Mouse (Mus musculus) liver, adult 2 months (tissue): ENCODE data around the gene Triap1. TPM values are rescaled to one million over a fixed set of nuclear protein-coding genes. Genes with fewer than 3 reads are reported as not detected.

ENCODE experiments used
- DNase-seq: peaks from one replicate; pipeline ENCODE4 v3.0.0-alpha.2; 2011; ENCODE audit warnings: low read depth, low spot score; ENCODE audit errors: extremely low read depth
- H3K27ac ChIP-seq: fragments of 200-500 bp; replicated peaks from 2 replicates; pipeline ENCODE4 v1.5.1; 2012; ENCODE audit warnings: low read depth, mild to moderate bottlenecking, control low read depth, inconsistent platforms, low read length; ENCODE audit not compliant: insufficient read depth
- H3K27me3 ChIP-seq: fragments of 200-500 bp; 2 replicates; pipeline ENCODE4 v1.6.1; 2012; ENCODE audit warnings: mild to moderate bottlenecking, moderate library complexity, low read length, inconsistent platforms; ENCODE audit not compliant: control insufficient read depth, insufficient read depth
- H3K36me3 ChIP-seq: fragments of 200-500 bp; 2 replicates; pipeline ENCODE4 v1.6.1; 2012; ENCODE audit warnings: low read length, inconsistent platforms; ENCODE audit not compliant: control insufficient read depth, insufficient read depth
- H3K4me1 ChIP-seq: fragments of 200-500 bp; 2 replicates; pipeline ENCODE4 v1.6.1; 2011; ENCODE audit warnings: low read length; ENCODE audit not compliant: control insufficient read depth, insufficient read depth
- H3K4me3 ChIP-seq: fragments of 200-500 bp; 2 replicates; pipeline ENCODE4 v1.5.1; 2011; ENCODE audit warnings: low read depth, mild to moderate bottlenecking, control low read depth, low read length, moderate library complexity; ENCODE audit not compliant: insufficient read depth
- H3K79me2 ChIP-seq: fragments of 200-500 bp; 2 replicates; pipeline ENCODE4 v1.6.1; 2012; ENCODE audit warnings: inconsistent platforms, mild to moderate bottlenecking, low read length, moderate library complexity; ENCODE audit not compliant: control insufficient read depth, insufficient read depth
- H3K9ac ChIP-seq: fragments of 200-500 bp; 2 replicates; pipeline ENCODE4 v1.6.1; 2012; ENCODE audit warnings: low read depth, mild to moderate bottlenecking, control low read depth, inconsistent platforms, low read length
- CTCF ChIP-seq: fragments of 200-500 bp; IDR thresholded peaks from 2 replicates; pipeline ENCODE4 v1.5.1; 2011; ENCODE audit warnings: low read depth, low read length, control low read depth
- POLR2A ChIP-seq: fragments of 200-500 bp; IDR thresholded peaks from 2 replicates; pipeline ENCODE4 v1.6.1; 2011; ENCODE audit warnings: low read length, control low read depth; ENCODE audit not compliant: insufficient read depth; ENCODE audit errors: extremely low read depth
- WGBS: fragments of 180-500 bp; shearing (Covaris S2); methylation state at CpG from one replicate; pipeline ENCODE4 v1.1.7; 2018; 5-methylcytosine and 5-hydroxymethylcytosine counted together
- polyA plus RNA-seq: library from polyadenylated mRNA; depleted of rRNA; stranded (reverse); fragments of >200 nt; gene quantifications from 2 replicates; pipeline ENCODE4 v1.2.3, GENCODE M21; 2012
- total RNA-seq: library from RNA; depleted of rRNA; stranded (reverse); fragments of >200 nt; gene quantifications from 2 replicates; pipeline ENCODE4 v1.2.3, GENCODE M21; 2014

Gene Triap1
- total and polyA plus RNA-seq, 2 experiments = 11.8 to 14.5 TPM

DNA sequence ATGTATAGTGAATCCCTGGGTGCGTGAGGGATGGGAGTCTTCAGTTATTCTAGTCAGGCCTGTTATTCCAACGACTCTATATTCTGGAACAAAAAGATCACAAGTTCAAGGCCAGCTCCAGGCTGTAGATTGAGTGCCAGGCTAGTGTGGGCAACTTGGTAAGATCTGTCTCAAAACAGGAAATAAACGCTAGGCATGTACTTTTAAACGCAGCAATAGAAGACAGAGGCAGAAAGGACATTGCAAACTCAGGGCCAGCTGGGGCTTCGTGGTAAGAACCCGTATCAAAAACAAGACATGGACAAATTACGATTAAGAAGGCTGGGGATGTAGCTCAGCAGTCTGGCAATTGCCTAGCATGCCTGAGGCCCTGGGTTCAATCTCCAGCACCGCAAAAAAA is 18.4 kb downstream of the Triap1 start:
- no peak overlapping the region for H3K9ac ChIP-seq
- H3K27ac ChIP-seq = no peak overlapping the region
- no peaks in the 10 kb centered on the region for H3K36me3 ChIP-seq
- no peaks in the 10 kb centered on the region for H3K79me2 ChIP-seq
- DNase-seq = no peak
- WGBS = 78% methylated on average over 8 of the region's 8 CpGs
- no peak overlapping the region for H3K4me3 ChIP-seq
- no peaks in the 10 kb centered on the region; the same call in none of the 2 replicates for H3K27me3 ChIP-seq
- no peaks in the 10 kb centered on the region for H3K4me1 ChIP-seq
- TF ChIP-seq POLR2A (no peak), CTCF (no peak)

DNA sequence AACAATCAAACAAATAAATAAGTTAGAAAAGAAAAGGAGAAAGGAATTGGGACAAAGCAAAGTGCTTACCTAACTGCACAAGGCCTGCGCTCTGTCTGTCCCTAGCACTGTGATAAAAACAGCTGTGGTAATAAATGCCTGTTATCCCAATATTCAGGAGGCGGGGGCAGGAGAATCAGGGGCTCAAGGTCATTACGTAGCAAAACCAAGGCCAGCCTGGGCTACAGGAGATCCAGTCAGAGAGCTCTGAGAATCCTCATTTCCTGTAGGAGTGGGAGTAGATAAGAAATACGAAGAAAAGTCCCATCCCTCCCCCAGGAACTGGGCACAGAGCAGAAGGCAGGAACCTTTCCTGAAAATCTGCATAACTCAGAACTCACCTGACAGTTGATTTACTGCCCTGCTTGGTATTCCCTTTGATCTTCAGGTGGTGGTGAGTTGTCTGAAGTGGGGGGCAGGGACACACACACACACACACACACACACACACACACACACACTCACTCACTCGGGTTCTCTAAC is 18.9 kb downstream of the Triap1 start:
- no peaks in the 10 kb centered on the region for H3K36me3 ChIP-seq
- no peak overlapping the region for H3K27ac ChIP-seq
- 79% methylated on average over 5 of the region's 5 CpGs for WGBS
- TF ChIP-seq POLR2A (no peak), CTCF (no peak)
- H3K4me1 ChIP-seq = no peaks in the 10 kb centered on the region
- H3K4me3 ChIP-seq = no peak overlapping the region
- H3K27me3 ChIP-seq = no peaks in the 10 kb centered on the region; the same call in none of the 2 replicates
- DNase-seq = no peak
- no peaks in the 10 kb centered on the region for H3K79me2 ChIP-seq
- H3K9ac ChIP-seq = no peak overlapping the region

DNA sequence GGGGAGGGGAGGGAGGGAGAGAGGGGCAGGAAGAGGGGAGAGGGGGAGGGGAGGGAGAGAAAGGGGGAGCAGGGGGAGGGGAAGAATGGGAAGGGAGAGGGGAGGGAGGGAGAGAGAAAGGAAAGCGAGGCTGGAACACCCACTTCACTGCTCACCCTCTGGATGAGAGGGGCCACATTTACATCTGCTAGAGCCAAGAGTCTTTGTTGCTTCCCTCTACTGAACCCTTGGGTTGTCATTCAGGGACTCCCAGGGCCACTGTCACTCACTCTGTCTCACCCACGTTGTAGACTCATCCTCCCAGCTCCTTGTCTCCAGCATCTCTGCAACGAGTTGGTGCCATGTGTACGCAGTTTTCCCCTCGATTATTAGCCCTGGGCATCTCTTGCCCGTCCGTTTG is 21.2 kb downstream of the Triap1 start:
- TF ChIP-seq CTCF = no peak
- no peak for TF ChIP-seq POLR2A
- no peaks in the 10 kb centered on the region for H3K79me2 ChIP-seq
- H3K4me1 ChIP-seq = no peaks in the 10 kb centered on the region
- no peaks in the 10 kb centered on the region; the same call in 1 of the 2 replicates for H3K27me3 ChIP-seq
- no peak for DNase-seq
- no peak overlapping the region for H3K4me3 ChIP-seq
- no peaks in the 10 kb centered on the region for H3K36me3 ChIP-seq
- H3K9ac ChIP-seq = no peak overlapping the region
- H3K27ac ChIP-seq = no peak overlapping the region
- 40% methylated on average over 7 of the region's 7 CpGs for WGBS

DNA sequence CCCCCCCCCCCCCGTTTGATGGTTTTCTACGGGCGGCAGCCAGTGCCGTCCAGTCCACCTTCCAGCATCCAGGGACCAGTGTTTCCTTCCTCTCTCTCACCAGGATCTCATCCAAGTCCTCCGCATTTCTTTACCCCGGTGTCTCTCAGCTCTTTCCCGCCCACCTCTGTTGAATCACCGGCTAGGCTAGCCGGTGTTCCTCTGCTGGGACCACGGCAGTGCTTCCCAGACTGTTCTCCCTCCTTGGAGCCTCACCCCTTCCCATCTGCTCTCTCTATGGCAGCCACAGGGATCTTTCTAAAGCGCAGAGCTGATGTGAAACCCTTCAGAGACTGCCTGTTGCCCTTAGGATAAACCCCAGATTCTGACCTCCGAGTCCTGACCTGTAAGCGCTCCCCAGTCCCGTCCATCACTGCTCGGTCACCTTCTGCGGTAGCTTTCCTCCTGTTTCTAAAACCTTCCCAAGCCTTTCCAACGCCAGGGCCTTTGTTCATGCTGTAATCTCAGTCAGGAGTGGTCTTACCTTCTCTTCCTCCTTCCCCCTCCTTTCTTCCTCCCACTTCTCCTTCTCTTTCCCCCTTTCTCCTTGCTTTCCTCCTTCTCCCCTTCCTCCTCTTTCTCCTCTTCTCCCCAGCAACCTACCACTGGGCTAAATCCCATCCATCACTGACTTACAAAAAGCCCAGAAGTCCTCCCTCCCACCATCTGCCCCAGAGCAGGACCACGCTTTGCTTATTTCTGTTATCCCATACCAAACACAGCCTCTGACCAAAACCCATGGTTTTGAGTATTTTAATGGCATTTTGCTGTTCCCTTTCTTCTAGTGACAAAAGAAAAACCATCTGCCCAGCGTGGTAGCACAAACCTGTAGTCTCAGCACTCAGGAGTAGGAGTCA is 22.0 kb downstream of the Triap1 start:
- H3K4me3 ChIP-seq = no peak overlapping the region
- H3K36me3 ChIP-seq = no peaks in the 10 kb centered on the region
- WGBS = 25% methylated on average over 19 of the region's 19 CpGs
- TF ChIP-seq POLR2A = no peak
- TF ChIP-seq CTCF = no peak
- H3K9ac ChIP-seq = no peak overlapping the region
- no peaks in the 10 kb centered on the region; the same call in 1 of the 2 replicates for H3K27me3 ChIP-seq
- H3K79me2 ChIP-seq = no peaks in the 10 kb centered on the region
- H3K4me1 ChIP-seq = no peaks in the 10 kb centered on the region
- no peak for DNase-seq
- no peak overlapping the region for H3K27ac ChIP-seq

DNA sequence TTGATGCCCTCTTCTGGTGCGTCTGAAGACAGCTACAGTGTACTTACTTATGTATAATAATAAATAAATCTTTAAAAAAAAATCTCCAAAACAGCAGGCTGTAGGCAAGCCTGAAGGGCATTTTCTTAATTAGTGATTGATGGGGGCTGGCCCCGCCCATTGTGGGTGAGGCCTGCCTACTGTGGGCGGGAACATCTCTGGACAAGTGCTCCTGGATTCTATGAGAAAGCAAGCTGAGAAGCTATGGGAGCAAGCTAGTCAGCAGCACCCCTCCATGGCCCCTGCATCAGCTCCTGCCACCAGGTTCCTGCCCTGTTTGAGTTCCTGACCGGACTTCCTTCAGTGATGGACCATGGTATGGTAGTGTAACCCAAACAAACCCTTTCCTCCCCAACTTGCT is 23.8 kb downstream of the Triap1 start:
- no peak for DNase-seq
- Histone ChIP-seq H3K4me3 (no peak overlapping the region), H3K27ac (no peak overlapping the region), H3K4me1 (no peaks in the 10 kb centered on the region), H3K36me3 (no peaks in the 10 kb centered on the region), H3K9ac (no peak overlapping the region), H3K79me2 (no peaks in the 10 kb centered on the region), H3K27me3 (no peaks in the 10 kb centered on the region; the same call in 1 of the 2 replicates)
- TF ChIP-seq POLR2A (no peak), CTCF (no peak)
- 72% methylated on average over 4 of the region's 4 CpGs for WGBS

GRCm38 (mm10) chr5:115371736-115372135 is 30.7 kb downstream of the Triap1 start:
- Histone ChIP-seq H3K4me1 (no peaks in the 10 kb centered on the region), H3K36me3 (no peaks in the 10 kb centered on the region), H3K27me3 (no peaks in the 10 kb centered on the region), H3K27ac (no peak overlapping the region), H3K4me3 (no peak overlapping the region), H3K9ac (no peak overlapping the region), H3K79me2 (no peaks in the 10 kb centered on the region)
- no peak for DNase-seq
- WGBS = 73% methylated on average over 9 of the region's 9 CpGs
- TF ChIP-seq CTCF (no peak), POLR2A (no peak)
